Mouse (Mus musculus) small intestine, adult 2 months (tissue): ENCODE results near the gene Pdss2.

ENCODE experiments used
- CTCF ChIP-seq: fragments of 200-500 bp; IDR thresholded peaks from 2 replicates; pipeline ENCODE4 v1.5.1; 2012; ENCODE audit warnings: low read depth, mild to moderate bottlenecking, control low read depth, inconsistent platforms, low read length, moderate library complexity, mixed read lengths; ENCODE audit not compliant: insufficient replicate concordance, insufficient read length; ENCODE audit errors: extremely low read depth
- POLR2A ChIP-seq: fragments of 200-500 bp; IDR thresholded peaks from 2 replicates; pipeline ENCODE4 v1.6.1; 2012; ENCODE audit warnings: low read depth, mild to moderate bottlenecking, control low read depth, inconsistent platforms, low read length, moderate library complexity

DNA sequence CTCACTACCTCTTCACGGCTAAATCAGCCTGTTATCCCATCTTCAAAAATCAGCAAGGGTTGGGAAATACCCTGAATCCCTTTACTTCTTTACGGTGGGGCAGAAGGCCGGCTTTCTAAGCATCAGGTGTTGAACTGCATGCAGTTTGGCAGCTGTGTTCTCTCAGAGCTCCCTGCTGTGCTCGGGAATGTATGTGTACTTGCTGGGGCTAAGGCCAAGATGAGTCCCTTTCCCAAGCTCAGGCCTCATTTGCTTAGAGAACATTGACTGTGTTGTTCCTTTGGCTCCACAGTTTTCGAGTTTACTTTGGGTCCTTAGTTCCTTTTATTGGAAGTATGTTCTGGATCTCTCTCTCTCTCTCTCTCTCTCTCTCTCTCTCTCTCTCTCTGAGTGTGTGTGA, 26.7 kb downstream of the Pdss2 start:
- no peak for TF ChIP-seq CTCF
- TF ChIP-seq POLR2A: no peak
